Mouse (Mus musculus): ENCODE data around the gene Mfsd7a.
"Not testable (repeated sequence)": the region's sequence is repeated elsewhere in the genome, so short reads cannot be mapped to it uniquely, and the experiment has no call there.

Gene Mfsd7a

DNA sequence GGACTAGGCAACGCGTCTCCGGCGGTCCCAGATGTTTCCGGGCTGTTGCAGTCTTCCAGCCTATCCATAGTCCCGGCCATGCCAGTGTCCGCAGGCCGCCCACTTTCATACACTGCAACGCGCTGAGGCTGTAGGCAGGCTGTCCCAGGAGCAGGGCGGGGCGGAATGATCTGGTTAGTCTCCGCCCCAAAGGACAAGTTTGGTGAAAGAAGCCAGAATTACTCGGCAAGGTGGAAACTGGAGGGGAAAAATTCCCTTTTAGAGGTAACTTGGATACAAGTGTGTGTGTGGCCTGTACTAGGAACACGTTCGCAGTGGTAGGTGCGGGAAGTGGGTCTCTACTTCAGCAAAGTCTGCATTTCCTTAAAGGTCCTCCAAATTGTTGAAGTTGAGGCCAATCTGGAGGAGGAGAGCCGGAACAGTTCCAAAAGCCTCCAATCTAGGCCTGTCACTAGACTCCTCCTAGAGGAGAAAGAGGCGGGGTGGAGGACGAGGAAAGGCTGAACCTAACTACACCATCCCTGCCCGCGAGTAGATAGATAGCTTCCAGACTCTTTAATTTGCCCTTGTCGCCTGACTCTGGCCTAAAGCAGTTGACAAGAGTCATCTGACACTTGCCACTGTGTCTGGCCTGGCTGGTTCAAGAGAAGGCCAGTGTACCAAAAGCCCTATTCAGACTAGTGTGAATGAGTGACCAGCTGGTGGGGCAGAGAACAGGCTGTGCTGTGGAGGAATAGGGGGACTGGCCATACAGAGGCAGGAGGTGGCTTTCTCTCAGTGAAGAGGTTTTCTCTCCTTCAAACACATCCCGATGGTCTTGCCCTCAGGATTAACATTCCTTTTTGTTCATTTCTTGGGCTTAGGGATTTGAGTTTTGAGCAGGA is at the start of gene Mfsd7a:
Mfsd7a (minus strand) TSS at position 107 of the 884 bp plus-strand sequence.
- peak; percentile 57 for DNase-seq (ENCODE audit: low spot score)

DNA sequence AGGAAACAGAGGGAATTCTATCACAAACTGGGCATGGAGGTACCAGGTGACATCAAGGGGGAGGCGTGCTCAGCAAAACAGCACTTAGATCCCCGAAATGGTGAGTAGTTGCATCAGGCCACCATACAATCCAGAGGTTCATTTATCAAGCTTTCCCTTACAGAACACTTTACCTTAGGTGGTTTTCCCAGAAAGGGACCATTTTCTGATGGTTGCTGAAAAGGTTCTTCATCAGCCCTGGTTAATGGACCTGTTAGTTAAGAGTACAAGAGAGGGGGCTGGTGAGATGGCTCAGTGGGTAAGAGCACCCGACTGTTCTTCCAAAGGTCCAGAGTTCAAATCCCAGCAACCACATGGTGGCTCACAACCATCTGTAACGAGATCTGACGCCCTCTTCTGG is 37.5 kb upstream of the Mfsd7a start:
- DNase-seq (ENCODE audit: low spot score), result not testable (repeated sequence)

DNA sequence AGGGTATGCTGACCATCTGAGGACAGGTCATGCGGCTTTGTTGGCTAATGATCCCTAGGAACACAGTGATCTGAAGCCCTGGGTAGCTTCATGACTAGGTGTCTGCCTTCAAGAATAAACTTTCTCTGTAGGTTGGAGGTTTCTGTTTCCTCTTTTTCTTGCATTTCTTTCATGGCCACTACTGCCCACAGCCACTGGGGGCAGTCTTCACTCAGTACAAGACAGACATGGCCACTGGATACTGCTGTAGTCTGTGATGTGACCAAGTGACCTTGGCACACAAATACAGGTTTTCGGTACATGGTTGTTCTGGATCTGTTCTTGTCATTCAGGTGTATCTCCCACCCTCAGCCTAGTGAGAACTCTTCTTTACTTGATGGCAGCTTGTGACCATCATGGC is 36.5 kb upstream of the Mfsd7a start:
- DNase-seq (ENCODE audit: low spot score), result no peak

DNA sequence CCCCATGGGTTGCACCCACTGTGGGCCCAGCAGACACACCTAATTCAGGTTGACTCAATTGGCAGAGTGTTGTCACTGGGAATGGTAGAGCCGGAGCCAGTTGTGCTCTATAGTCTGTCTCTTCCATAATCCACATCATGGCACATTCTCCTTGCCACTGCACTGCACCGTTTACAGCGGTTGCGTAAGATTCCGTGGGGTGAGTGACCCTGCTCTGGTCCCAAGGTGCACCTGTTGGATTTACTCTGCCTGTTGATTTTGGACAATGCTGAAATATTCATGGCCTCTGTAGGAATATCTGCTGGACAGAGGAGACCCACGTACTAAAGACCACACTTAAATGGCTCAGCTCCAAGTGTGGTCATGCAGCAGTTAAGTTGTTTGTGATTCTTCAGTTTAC is 34.3 kb upstream of the Mfsd7a start:
- no peak for DNase-seq (ENCODE audit: low spot score)

DNA sequence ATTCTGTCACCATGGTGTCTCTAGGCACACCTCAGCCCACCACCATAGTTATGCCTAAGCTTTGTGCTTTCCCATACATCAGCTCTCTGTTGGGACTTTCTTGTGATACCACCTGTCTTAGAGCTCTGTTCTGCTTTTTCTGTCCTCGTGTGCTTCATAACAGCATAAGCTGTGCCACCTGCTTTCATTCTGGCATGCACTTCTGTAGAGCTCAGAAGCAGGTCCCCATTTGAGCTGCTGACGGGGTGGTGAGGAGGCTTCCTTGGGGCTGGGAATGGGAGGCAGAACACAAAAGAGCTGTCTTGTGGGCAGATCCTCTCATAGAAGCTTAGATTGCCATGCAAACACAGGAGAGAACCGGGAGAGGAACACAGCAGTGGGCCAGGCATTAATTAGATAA is 27.3 kb upstream of the Mfsd7a start:
- no peak for DNase-seq (ENCODE audit: low spot score)

DNA sequence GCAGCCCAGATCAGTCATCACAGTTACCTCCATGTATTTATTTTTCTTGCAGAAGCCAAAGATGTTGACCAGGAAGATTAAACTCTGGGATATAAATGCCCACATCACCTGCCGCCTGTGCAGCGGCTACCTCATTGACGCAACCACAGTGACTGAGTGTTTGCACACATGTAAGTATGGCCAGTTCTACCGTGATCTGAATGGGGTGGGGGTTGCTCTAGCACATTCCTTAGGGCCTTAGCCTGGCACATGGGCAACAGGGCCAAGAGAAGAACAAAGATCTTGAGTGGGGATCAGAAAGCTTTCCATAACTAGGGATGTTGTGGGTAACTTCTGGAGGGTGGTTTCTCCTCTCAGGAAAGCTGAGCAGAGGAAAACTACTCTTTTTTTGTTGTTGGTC is 25.0 kb upstream of the Mfsd7a start:
- DNase-seq (ENCODE audit: low spot score), result no peak

DNA sequence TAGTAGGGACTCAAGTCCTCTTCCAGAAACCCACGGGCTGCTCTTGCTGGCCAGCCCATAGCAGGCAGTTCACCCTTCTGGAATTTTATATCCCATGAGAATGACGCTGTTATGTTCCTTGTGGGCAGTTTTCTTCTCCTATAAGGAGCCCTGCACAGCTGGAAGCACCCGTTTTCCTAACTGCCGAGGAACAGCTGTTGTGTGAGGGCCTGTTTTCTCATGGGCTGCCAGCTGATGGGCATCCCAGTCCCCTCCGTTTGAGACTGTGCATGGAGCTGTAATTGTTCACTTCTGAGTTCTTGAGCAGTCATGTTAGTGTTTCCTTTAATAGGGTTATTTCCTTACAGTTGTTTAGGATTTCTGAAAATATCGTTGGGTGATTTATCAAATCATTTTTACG is 20.9 kb upstream of the Mfsd7a start:
- DNase-seq (ENCODE audit: low spot score), result no peak

DNA sequence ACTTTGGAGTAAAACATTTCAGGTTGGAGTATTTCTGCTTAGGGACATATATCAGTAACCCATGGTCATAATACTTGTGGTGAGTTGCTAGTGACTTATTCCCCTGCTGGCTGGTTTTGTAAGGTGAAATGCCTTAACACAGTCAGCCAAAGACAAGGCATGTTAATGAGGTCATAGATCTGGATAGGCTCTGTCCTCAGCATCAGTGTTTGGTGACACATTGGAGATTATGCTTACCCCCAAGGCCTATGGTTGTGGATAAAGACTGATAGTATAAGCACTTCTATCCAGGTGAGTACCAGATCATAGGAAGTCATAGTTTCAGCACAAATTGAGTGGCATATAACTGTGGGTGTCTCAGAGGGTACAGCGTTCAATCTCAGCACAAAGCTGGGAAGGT is 18.0 kb upstream of the Mfsd7a start:
- DNase-seq (ENCODE audit: low spot score), result no peak

DNA sequence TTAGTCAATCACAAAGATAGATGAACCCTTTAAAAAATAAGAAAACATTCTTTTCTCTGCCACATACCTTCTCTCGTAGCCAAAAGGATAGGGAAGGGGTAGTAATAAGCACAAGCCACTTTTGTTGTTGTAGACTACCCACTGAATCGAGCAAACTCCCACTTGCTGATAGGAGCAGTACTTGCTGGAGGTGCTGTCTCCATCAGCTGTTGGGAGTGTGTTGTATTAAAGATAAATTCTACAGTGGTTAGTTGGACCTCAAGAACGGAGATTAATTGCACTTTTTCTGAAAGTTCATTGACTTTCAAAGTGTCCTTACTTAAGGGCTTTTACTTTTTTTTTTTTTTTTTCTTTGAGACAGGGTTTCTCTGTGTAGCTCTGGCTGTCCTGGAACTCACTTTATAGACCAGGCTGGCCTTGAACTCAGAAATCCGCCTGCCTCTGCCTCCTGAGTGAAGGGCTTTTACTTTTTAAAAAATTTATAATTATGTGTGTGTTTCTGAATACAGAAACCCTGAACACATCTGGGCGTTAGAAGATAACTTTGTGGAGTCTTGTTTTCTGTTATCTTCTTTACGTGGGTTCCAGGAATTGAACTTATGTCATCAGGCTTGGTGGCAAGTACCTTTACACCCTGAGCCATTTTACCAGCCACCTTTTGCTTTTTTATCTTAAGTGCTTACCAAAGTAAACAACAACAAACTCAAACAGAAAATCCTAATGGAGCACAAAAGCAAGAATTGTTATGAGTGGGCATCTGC is 16.6 kb upstream of the Mfsd7a start:
- DNase-seq (ENCODE audit: low spot score), result no peak

DNA sequence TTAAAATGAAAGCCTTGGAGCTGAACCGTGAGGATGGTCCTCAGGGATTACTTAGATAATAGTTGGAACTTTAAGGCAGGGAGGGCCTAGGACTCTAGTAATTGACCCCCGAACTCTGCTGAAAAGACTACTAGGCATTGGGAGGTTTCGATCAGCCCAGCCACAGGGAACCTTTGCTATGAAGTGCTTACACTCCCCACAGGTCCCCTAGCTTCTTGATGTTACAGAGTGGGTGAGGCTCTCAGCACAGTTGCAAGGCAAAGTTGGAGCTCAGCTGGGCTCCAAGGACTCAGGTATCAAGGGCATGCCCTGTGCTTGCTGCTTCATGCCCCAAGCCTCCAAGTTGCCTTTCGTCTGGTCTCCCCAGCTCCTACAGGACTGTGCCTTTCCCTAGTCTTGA is 13.8 kb upstream of the Mfsd7a start:
- no peak for DNase-seq (ENCODE audit: low spot score)

DNA sequence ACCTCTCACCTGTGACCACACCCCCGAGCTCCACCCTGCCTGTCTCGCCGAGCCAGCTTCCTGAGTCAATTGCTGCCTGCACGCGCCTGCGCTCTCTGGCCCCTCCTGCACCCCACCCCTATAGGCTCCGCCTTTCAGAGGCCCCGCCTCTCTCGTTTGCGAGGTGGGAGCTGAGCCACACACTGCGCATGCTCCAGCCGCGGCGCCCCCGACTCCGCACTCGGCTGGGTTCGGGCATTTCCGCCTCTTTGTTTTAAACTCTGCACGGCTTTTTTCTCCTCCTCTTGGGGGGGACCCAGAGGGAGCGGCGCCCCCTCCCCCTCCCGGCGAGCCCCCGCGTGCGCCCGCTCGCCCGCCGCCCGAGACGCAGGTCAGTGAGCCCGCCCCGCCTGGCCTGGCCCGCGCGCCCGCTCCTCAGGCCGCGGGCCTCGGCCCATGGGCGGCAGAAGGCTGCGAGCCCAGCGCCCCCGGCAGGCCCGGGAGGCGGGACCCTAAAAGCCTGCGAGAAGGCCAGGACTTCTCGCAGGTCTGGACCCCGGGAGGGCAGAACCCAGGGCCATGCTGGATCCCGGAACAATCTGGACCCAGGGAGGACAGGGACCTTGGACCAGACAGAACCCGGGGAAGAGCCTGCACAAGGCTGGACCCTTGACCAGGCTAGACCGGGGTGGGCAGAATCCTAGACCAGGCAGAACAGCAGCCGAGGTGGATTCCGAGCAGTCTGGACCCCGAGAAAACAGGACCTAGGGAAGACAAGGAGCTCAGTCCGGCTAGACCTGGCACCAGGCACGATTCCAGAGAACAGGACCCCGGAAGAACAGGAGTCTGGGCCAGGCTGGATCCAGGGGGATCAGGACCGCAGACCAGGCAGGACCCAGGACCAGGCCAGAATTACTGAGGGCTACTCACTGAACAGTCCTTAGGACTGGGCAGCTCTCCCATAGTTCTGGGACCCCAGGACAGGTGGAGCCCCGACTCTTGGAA is 12.7 kb upstream of the Mfsd7a start, which contains the start of gene Pcgf3:
Pcgf3 (plus strand) TSS at position 151 of the 984 bp plus-strand sequence.
- DNase-seq (ENCODE audit: low spot score), result peak; percentile 97

DNA sequence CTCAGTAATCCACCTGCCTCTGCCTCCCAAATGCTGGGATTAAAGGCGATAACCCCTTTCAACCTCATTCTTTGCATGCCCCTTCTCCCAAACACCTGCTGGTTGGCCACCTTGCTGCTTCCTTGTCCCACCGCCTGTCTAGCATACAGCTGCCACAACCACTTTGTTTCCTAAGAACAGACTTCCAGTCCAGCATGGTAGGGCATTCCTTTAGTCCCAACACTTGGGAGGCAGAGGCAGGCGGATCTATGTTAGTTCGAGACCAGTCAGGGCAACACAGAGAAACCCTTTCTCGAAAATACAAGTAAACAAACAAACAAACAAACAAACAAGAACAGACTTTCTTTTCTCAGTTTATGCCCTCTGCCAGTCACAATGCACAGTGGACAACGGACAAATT is 11.8 kb upstream of the Mfsd7a start:
- DNase-seq (ENCODE audit: low spot score), result no peak

DNA sequence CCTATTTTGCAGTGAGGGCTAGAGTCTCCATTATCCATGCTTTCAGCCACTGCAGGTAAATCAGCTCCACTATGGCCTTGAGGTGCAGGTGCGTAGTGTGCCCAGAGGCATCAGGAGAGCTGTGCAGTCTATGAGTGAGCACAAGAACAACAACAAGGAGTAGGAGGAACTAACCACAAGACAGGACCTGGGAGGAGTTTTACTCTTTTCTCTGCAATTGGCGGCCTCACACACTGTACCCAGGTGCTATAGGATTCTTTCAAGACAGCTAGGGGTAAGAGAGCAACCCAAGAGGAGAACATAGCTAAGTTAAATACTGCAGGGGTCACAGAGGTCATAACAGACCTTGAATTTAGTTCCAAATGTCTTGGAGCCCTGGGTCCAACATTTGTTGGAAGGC is 10.0 kb upstream of the Mfsd7a start:
- DNase-seq (ENCODE audit: low spot score), result no peak

DNA sequence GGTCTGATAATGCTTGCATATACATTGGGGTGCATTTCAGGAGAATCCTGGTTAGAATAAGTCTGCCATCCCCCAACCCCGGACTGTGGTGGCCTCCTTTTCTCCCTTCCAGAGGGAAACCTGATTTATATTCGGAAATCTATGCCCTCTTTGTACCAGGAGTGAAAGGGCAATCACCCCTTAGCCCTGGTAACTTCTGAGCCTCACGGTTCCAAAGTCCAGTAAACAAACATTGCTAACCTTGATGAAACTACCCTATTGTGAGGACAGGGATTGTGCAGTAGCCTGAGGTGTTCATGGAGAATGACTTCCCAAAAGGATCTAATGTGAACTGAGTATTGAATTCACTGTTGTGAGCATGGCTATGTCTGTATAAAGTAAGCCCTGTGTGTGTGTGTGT is 5.4 kb upstream of the Mfsd7a start:
- DNase-seq (ENCODE audit: low spot score), result no peak

DNA sequence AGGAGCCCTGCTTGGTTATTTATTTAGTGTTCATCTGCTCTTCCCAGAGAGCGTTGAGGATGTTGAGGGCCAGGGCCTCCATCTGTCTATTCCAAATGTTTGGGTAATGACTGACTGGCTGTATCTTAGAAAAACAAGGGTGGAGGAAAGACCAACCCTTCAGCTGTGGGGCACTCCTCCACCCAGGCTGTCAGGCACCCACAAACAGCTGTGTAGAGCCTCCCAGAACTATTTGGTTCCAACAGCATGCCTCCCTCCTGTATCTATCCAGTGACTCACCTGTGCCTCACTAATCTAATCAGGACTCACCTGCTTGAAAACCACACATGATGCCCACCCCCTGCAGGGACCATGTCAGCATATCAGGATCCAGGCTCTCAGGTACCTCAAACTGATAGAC is 3.7 kb upstream of the Mfsd7a start:
- DNase-seq (ENCODE audit: low spot score), result no peak

DNA sequence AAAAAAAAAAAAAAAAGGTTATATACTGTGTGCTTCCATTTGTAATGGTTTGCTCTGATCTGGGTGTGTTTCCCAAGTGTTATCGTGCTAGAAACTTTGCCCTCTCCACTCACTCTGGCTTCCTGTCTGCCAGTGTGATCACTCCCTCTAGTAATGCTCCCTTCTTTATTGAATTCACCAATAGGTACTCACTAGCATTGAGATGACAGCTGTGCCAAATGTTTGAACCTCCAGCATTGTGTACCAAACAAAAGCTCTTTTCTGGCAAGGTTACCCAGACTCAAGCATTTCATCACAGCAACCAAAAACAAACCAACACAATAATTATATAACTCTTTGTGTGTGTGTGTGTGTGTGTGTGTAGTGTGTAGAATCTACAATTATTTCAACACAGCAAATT is 2.9 kb upstream of the Mfsd7a start:
- no peak for DNase-seq (ENCODE audit: low spot score)

DNA sequence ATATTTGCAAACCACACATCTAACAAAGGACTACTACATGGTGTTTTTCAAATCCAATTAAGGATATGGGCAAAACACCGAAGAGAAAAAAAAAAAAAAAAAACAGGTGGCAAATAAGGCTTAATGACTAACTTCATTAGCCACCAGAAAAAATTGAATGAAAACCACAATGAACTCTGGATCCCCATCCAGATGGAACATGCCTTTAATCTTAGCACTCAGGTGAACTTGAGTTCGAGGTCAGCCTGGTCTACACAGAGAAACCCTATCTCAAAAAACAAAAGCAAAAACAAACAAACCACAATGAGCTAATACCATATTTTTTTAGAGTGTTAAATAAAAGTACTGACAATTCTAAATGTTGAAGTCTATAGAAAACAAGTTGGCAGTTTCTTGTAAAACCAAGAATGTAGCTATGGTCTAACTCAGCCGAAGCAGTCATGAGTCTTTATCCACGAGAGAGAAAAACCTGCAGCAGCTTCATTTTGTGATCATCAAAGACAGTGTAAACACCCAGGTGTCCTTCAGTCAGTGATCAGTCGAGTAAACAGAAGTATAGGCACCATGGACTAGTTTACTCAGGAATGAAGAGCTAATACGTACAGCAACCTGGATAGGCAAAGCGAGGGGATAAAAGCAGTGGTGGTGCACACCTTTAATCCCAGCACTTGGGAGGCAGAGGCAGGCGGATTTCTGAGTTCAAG is 2.3 kb upstream of the Mfsd7a start:
- DNase-seq (ENCODE audit: low spot score), result no peak

DNA sequence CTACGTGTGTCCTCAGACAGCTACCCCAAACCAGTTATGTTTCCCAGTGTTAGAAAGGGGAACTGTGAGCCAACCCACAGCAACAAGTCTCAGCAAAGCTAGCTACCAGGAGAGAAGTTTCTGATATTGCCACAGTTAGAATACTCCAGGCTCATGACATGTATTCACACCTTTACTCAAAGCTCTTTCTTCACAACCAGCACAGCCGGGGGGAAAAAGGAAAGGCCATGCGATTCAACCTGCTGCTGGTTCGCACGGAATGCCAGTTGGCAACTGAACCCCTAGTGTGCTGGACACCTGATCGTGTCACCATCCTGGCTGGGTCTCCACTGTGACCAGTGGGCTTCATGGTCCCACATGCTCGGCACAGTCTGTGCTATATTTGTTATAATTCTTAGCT is 834 bp downstream of the Mfsd7a start:
- no peak for DNase-seq (ENCODE audit: low spot score)

DNA sequence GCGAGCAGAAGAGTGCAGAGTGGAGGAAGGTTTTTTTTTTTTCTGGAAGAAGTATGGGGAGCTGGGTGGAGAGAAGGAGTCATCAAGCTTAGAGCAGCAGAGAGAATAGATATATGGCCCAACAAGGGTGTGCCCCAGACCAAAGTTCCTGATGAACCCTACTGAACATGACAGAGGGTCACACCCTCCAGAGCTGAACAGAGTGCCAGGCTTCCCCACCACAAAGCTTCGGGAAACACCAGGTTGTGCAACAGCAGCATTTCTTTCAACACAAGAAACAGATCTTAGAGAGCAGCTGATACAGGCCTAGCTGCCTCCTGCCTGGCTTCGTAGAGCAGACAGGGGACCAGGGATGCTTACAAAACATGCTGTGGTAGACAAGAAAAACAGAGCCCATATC is 1.7 kb downstream of the Mfsd7a start:
- DNase-seq (ENCODE audit: low spot score), result no peak

DNA sequence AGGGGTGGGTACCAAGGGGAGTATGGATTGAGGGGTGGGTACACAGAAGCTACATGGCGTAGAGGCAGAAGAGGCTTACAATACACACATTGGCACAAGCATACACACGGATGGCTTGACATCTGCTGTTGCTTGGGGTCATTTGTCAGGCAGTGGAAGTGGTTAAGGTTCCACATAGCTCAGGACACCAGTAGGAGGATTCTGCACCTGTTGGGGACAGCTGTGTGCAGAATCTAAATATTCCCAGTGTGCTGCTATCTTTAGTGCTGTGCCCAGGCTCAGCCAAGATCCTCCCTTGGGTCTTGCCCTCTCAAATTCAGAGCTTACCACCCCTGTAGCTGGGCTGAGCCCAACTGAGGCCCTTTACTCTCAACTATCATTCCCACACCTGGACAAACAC is 12.6 kb downstream of the Mfsd7a start:
- DNase-seq (ENCODE audit: low spot score), result no peak

DNA sequence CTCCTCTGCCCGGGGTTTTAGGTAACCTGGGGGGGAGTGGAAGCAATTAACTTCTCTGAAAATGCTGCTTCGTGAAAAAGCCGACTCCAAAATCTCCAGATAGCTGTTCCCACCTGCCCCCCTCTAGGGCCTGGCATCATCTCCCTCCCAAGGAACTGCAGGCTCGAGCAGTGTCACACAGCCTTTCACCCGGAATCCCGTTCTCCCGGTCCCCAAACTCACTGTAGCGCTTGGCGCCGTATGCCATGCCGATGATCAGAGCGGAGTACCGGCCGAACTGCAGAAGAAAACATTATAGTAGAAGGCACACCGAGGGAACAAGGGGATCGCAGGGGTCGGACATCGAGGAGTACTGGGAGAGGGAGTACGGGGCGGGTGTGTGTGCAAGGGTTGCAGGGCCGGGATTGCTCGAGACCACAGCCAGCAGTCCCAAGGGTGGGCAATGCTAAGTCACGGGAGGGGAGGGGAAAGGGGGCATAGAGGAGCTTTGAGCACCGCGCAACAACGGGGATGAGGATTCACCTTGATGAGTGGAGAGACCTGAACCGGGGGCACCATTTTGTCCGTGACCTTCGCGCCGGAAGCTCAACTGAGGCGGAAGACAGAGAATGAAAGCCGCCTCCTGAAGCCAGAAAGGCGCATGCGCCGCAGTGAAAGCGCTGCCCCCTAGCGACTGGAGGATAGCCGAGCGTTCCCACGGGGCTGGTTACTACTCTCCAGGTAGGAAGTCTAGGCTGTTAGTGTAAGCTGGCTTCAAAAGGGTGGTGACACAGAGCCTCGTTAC is 14.7 kb downstream of the Mfsd7a start, which contains the start of gene Atp5k:
Atp5k (minus strand) TSS at position 645 of the 784 bp plus-strand sequence.
- peak; percentile 93 for DNase-seq (ENCODE audit: low spot score)
